Mouse (Mus musculus) E14TG2a.4 (cell line): ENCODE data around the gene Pon1.

Source experiments
- CTCF ChIP-seq: conservative IDR thresholded peaks from 2 replicates; pipeline ENCODE4 v1.5.1; 2014; ENCODE audit warnings: low read length
- POU5F1 ChIP-seq: IDR thresholded peaks from 2 replicates; pipeline ENCODE4 v1.6.1; 2014; ENCODE audit warnings: low read length, borderline replicate concordance

- no peak for TF ChIP-seq CTCF
- no peak for TF ChIP-seq POU5F1
Measured at GRCm38 (mm10) chr6:5236843-5237371, 43.2 kb upstream of the Pon1 start.
